Mouse (Mus musculus): ENCODE data around the gene Ttc19. TPM values are rescaled to one million over a fixed set of nuclear protein-coding genes. Genes with fewer than 3 reads are reported as not detected.
"Not testable (repeated sequence)": the region's sequence is repeated elsewhere in the genome, so short reads cannot be mapped to it uniquely, and the experiment has no call there.

Ttc19 gene
- polyA plus RNA-seq, 1 experiment: 11.7 TPM

GRCm38 (mm10) chr11:62371776-62372175 lies 90.5 kb downstream of the Ttc19 start:
- 97% methylated on average over 2 of the region's 2 CpGs for WGBS
- Histone ChIP-seq H3K27ac (ENCODE audit: control insufficient read depth, insufficient read depth, low read length) (no peak overlapping the region), H3K36me3 (ENCODE audit: control insufficient read depth, insufficient read depth, low read length) (peaks cover 79% of the 10 kb centered on the region), H3K27me3 (ENCODE audit: control insufficient read depth, insufficient read depth, low read length) (no peaks in the 10 kb centered on the region), H3K4me3 (ENCODE audit: control insufficient read depth, insufficient read depth, low read length) (no peak overlapping the region), H3K4me1 (replicated peaks; ENCODE audit: control insufficient read depth, insufficient read depth, low read length) (no peaks in the 10 kb centered on the region)
- TF ChIP-seq POLR2A (IDR thresholded peaks at IDR 0.05; ENCODE audit: control insufficient read depth, extremely low read depth, insufficient read depth, low read length, poor library complexity): no peak
- no peak for TF ChIP-seq CTCF (IDR thresholded peaks at IDR 0.05; ENCODE audit: borderline replicate concordance, control insufficient read depth, extremely low read depth, insufficient read depth, low read length, poor library complexity)
- no peak for DNase-seq

DNA sequence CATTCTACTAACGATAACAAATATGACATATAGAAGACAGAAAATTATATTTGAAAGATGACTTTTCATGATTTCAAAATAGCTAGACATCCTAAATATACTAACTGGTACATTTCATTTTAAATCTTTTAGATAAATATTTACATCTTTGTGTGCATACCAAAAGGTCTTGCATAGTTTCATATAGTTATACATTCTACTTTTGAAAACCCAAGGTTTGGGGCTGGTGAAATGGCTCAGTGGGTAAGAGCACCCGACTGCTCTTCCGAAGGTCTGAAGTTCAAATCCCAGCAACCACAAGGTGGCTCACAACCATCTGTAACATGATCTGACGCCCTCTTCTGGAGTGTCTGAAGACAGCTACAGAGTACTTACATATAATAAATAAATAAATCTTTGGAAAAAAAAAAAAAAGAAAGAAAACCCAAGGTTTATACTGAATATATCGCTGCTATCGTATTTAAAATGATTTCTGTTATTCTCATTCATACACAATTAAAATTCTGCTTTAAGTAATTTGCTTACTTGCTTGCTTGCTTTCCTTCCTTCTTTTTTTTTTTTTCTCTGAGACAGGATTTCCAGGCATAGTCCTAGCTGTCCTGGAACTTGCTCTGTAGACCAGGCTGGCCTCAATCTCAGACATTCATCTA lies 96.1 kb downstream of the Ttc19 start:
- not testable (repeated sequence) for DNase-seq; H3K4me1 ChIP-seq (replicated peaks; ENCODE audit: control insufficient read depth, insufficient read depth, low read length); H3K27ac ChIP-seq (ENCODE audit: control insufficient read depth, insufficient read depth, low read length); H3K4me3 ChIP-seq (ENCODE audit: control insufficient read depth, insufficient read depth, low read length); H3K27me3 ChIP-seq (ENCODE audit: control insufficient read depth, insufficient read depth, low read length)
- peaks cover 73% of the 10 kb centered on the region for H3K36me3 ChIP-seq (ENCODE audit: control insufficient read depth, insufficient read depth, low read length)
- WGBS: 92% methylated on average over 6 of the region's 6 CpGs

Other genes with a start within 250 kb of the Ttc19 start
- 1.8 and 2.6 TPM in 2 replicates for gene Adora2b, start 32.5 kb upstream of the Ttc19 start, polyA plus RNA-seq (2012; rRNA removed)
- 7.1 and 8.2 TPM in 2 replicates for gene Zswim7, start 98 bp upstream of the Ttc19 start, polyA plus RNA-seq (2012; rRNA removed)
- gene Pigl, start 177.0 kb downstream of the Ttc19 start, polyA plus RNA-seq (2012; rRNA removed): 8.4 and 10.5 TPM in 2 replicates
- gene Ncor1, start 177.1 kb downstream of the Ttc19 start, polyA plus RNA-seq (2012; rRNA removed): 214 and 251 TPM in 2 replicates